Mouse (Mus musculus) inflammation-experienced regulatory T-cells (primary cell): ENCODE results near the gene P3h2. TPM values are rescaled to one million over a fixed set of nuclear protein-coding genes. Genes with fewer than 3 reads are reported as not detected.

Experiments used
- polyA plus RNA-seq, 2 experiments: library from polyadenylated mRNA; unstranded; fragments of 100-300 nt; shearing (Covaris generic); gene quantifications; one replicate each; pipeline ENCODE4 v1.2.1; 2017

Gene P3h2
- polyA plus RNA-seq: under 1 TPM in 1 of 2 experiments, not detected in 1; 0.35 TPM

DNA sequence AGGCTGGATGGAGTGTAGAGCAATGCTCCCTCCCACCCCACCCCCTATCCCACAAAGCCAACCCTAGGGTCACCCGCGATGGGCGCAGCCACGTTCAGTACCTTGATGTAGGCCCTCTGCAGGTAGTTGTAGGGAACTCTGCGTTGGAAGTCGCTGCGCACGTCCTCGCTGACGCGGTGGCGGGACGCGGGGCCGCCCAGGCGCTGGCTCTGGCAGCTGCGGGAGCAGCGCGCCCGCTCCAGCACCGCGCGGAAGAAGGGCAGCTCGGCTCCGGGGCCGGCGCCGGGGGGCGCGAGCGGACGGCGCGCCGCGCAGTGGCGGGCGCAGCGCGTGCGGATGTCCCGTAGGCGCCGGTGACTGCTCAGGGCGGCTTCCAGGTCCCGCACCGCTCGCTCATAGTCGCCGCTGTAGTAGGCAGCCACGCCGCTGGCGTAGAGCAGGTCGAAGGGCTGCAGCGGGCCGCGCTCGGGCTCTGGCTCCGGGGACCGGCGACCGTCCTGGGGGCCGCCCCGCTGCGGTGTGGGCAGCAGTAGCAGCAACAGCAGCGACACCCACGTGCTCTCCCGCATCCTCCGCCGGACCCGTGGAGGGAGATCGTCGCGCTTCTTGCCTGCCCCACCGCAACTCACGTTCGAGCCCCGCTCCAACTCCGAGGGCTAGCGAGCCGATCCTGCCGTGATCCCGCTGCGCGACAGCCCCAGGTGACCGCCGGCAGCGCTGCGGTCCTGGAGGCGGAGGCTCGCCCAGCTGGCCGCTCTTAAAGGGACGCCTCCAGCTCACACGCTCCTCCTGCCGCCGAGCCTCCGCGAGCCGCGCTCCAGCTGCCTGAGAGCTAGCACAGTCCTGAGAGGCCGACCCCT lies at the start of gene P3h2:
Gene P3h2, minus strand, starts transcription at position 670 of the 860 bp plus-strand sequence.

